Mouse (Mus musculus): Measurements from ENCODE around the gene Hmcn1. TPM values are rescaled to one million over a fixed set of nuclear protein-coding genes. Genes with fewer than 3 reads are reported as not detected.

The Hmcn1 gene
- total and polyA plus RNA-seq, 3 experiments = 11.9 to 23.5 (median 13.7) TPM

- H3K36me3 ChIP-seq (ENCODE audit: control insufficient read depth, insufficient read depth, low read length) = no peaks in the 10 kb centered on the region
- no peak overlapping the region for H3K27ac ChIP-seq
- WGBS = 38% methylated on average over 16 of the region's 16 CpGs
- intact Hi-C loops (cut with DNase I) = no loop called here
- H3K79me2 ChIP-seq (replicated peaks; ENCODE audit: control insufficient read depth, insufficient read depth, low read length) = no peaks in the 10 kb centered on the region
- no peaks in the 10 kb centered on the region for H3K27me3 ChIP-seq (ENCODE audit: control insufficient read depth, insufficient read depth, low read length)
- peak; percentile 6 to 18 for DNase-seq
- no peak overlapping the region for H3K4me3 ChIP-seq
- no peaks in the 10 kb centered on the region; the same call in 1 of the 2 replicates for H3K4me1 ChIP-seq (ENCODE audit: control insufficient read depth, insufficient read depth, low read length)
- no peak for TF ChIP-seq EP300 (IDR thresholded peaks at IDR 0.05; ENCODE audit: insufficient read depth, low read depth, low read length)
- no peak for TF ChIP-seq CTCF (IDR thresholded peaks at IDR 0.05)
- TF ChIP-seq POLR2A (IDR thresholded peaks at IDR 0.05; ENCODE audit: insufficient read depth, low read depth, low read length) = no peak
- H3K9ac ChIP-seq (ENCODE audit: low read depth, low read length) = no peak overlapping the region
Observed at GRCm38 (mm10) chr1:150535770-150536534, 457.3 kb downstream of the Hmcn1 start.

DNA sequence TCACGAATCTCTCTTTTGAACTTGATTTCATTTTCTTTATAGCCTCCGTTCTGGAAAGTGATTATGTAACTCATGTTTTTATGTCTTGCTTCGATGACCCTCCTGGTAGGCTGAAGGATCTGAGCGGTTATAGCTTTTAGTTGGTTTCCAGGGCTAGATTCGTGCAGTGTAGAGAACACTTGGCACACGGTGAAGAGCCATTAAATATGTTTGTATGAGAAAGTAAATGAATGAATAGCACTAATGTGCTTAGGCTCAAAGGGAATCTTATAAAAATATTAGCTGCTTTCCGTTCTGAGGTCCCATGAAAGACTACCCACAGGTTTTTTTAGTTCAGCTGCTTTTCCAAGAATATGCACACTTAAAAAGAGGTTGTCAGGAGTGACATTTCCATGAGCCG, 458.6 kb downstream of the Hmcn1 start:
- Histone ChIP-seq H3K9ac (ENCODE audit: low read depth, low read length) (no peak overlapping the region), H3K4me3 (no peak overlapping the region), H3K4me1 (ENCODE audit: control insufficient read depth, insufficient read depth, low read length) (no peaks in the 10 kb centered on the region; the same call in 1 of the 2 replicates), H3K79me2 (replicated peaks; ENCODE audit: control insufficient read depth, insufficient read depth, low read length) (no peaks in the 10 kb centered on the region), H3K27me3 (ENCODE audit: control insufficient read depth, insufficient read depth, low read length) (no peaks in the 10 kb centered on the region), H3K36me3 (ENCODE audit: control insufficient read depth, insufficient read depth, low read length) (no peaks in the 10 kb centered on the region), H3K27ac (no peak overlapping the region)
- DNase-seq = no peak
- WGBS = 91% methylated on average over 8 of the region's 8 CpGs
- no peak for TF ChIP-seq EP300 (IDR thresholded peaks at IDR 0.05; ENCODE audit: insufficient read depth, low read depth, low read length)
- no peak for TF ChIP-seq POLR2A (IDR thresholded peaks at IDR 0.05; ENCODE audit: insufficient read depth, low read depth, low read length)
- no peak for TF ChIP-seq CTCF (IDR thresholded peaks at IDR 0.05)
- intact Hi-C loops (cut with DNase I) = no loop called here

DNA sequence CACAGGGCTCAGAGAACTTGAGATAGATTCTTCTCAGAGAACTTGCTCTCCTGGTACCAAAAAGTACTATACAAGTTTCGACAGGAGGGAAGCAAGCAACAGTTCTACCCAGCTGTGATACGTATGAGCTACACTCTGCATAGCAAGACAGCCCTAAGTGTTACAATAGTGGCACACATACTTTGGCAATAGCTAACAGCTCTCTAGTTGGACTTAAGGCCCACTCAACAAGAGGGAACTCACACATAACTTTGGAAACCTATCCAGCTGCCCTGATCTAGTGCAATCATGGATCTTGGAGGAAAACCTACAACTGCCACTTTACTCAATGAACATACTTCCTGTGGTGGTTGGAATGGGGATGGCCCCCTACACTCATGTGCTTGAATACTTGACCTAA, 480.2 kb downstream of the Hmcn1 start:
- no peak overlapping the region for H3K27ac ChIP-seq
- no peak overlapping the region for H3K9ac ChIP-seq (ENCODE audit: low read depth, low read length)
- DNase-seq = no peak
- intact Hi-C loops (cut with DNase I) = no loop called here
- no peaks in the 10 kb centered on the region for H3K36me3 ChIP-seq (ENCODE audit: control insufficient read depth, insufficient read depth, low read length)
- 89% methylated on average over 2 of the region's 2 CpGs for WGBS
- no peaks in the 10 kb centered on the region for H3K79me2 ChIP-seq (replicated peaks; ENCODE audit: control insufficient read depth, insufficient read depth, low read length)
- TF ChIP-seq POLR2A (IDR thresholded peaks at IDR 0.05; ENCODE audit: insufficient read depth, low read depth, low read length) (no peak), CTCF (IDR thresholded peaks at IDR 0.05) (no peak), EP300 (IDR thresholded peaks at IDR 0.05; ENCODE audit: insufficient read depth, low read depth, low read length) (no peak)
- no peaks in the 10 kb centered on the region for H3K27me3 ChIP-seq (ENCODE audit: control insufficient read depth, insufficient read depth, low read length)
- H3K4me1 ChIP-seq (ENCODE audit: control insufficient read depth, insufficient read depth, low read length) = no peaks in the 10 kb centered on the region
- no peak overlapping the region for H3K4me3 ChIP-seq

Other genes with a start within 250 kb of the Hmcn1 start
- gene Gm47985, start 189.1 kb upstream of the Hmcn1 start, total RNA-seq (2021) = under 1 TPM; 0.29 to 0.80 TPM
- 1.1 and 3.2 TPM in 2 replicates for gene Gm47985, start 189.1 kb upstream of the Hmcn1 start, polyA plus RNA-seq (2012; rRNA removed)
- not detected for gene Gm8947, start 198.9 kb upstream of the Hmcn1 start, total RNA-seq (2021)
- gene Gm8947, start 198.9 kb upstream of the Hmcn1 start, polyA plus RNA-seq (2012; rRNA removed) = 0.15 TPM in 1 of 2 replicates, not detected in the other
- gene Gm47995, start 205.0 kb upstream of the Hmcn1 start, total RNA-seq (2021) = not detected
- gene Gm47995, start 205.0 kb upstream of the Hmcn1 start, polyA plus RNA-seq (2012; rRNA removed) = 0.53 TPM in 1 of 2 replicates, not detected in the other
- gene 3110040M04Rik, start 210.7 kb upstream of the Hmcn1 start, total RNA-seq (2021) = not detected
- gene 3110040M04Rik, start 210.7 kb upstream of the Hmcn1 start, polyA plus RNA-seq (2012; rRNA removed) = not detected in 2 replicates
- gene Gm47996, start 216.7 kb upstream of the Hmcn1 start, total RNA-seq (2021) = not detected
- gene Gm47996, start 216.7 kb upstream of the Hmcn1 start, polyA plus RNA-seq (2012; rRNA removed) = not detected in 2 replicates

Data from heart, adult 2 months (tissue).